Mouse (Mus musculus): ENCODE results near the gene Ckmt1.

DNA sequence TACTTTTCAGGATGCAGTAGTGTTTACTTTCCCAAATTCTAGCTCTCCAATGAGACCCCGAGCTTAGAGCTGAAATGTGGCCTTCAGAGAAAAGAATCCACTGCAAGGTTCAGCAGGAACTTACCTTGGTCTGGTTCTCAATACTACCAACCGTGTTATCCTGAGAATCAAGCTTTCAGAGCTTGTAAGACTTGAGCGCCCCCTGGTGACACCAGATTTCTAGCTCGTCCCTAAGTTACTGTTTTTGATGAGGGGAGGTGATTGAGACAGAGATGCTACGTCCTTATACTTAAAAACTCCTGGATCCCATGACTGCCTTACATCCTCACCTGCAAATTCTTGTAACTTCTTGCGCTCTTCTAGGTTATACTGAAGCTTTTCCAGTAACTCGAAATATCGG lies 39.1 kb downstream of the Ckmt1 start:
- TF ChIP-seq CTCF (IDR thresholded peaks at IDR 0.05; ENCODE audit: borderline replicate concordance, control insufficient read depth, extremely low read depth, insufficient read depth, low read length, poor library complexity): no peak
- TF ChIP-seq POLR2A (IDR thresholded peaks at IDR 0.05; ENCODE audit: control insufficient read depth, extremely low read depth, insufficient read depth, low read length, poor library complexity): no peak
